Mouse (Mus musculus) heart, postnatal 14 days (tissue): ENCODE results near the gene Creb3. TPM values are rescaled to one million over a fixed set of nuclear protein-coding genes. Genes with fewer than 3 reads are reported as not detected.
"Not testable (repeated sequence)": the region's sequence is repeated elsewhere in the genome, so short reads cannot be mapped to it uniquely, and the experiment has no call there.

Source experiments
- DNase-seq, 2 experiments: peaks; one replicate each; pipeline ENCODE4 v3.0.0; 2021 to 2022
- intact Hi-C: fragments of 180-260 bp; cut with DNase I; formaldehyde crosslinking; loops from one replicate; pipeline ENCODE4 v1.15.1; 2025
- long read RNA-seq, 2 experiments: library from polyadenylated mRNA; stranded (forward); transcript quantifications; one replicate each; pipeline ENCODE4 v2.0.0; 2021
- total RNA-seq, 2 experiments: library from RNA; stranded (reverse); gene quantifications; 2 replicates each; pipeline ENCODE4 v1.2.3; 2021

Creb3 gene
- 10 to 100 TPM; 47.1 to 49.2 TPM for total RNA-seq
- long read RNA-seq, experiment 1, transcript Creb3-201 (9 exons, 1,884 nt): major isoform, 83 of 90 reads
- long read RNA-seq, experiment 1, partial matches to known transcripts: 1 of 90 reads
- long read RNA-seq, experiment 1, other reads (novel, unspliced or antisense): 6 of 90 reads
- long read RNA-seq, experiment 2, transcript Creb3-201 (9 exons, 1,884 nt): major isoform, 46 of 52 reads
- long read RNA-seq, experiment 2, partial matches to known transcripts: 0 of 52 reads
- long read RNA-seq, experiment 2, other reads (novel, unspliced or antisense): 5 of 52 reads

- DNase-seq: peak; percentile 92 to 94
- intact Hi-C loops: loop anchor here (1.0 kb wide), 1 partner anchor 16 kb away; the partner anchor contains the start of genes Gba2 and Rgp1
These were observed at the start of gene Creb3, which contains the start of gene Tln1 for GRCm38 (mm10) chr4:43561997-43562768. Gene Creb3 (plus strand): TSS chr4:43562332. Gene Tln1 (minus strand): TSS chr4:43562691.

GRCm38 (mm10) chr4:43512653-43513052, 49.5 kb upstream of the Creb3 start:
- no peak for DNase-seq
- intact Hi-C loops: no loop called here

- intact Hi-C loops: no loop called here
- DNase-seq: no peak
These were observed 48.8 kb upstream of the Creb3 start for GRCm38 (mm10) chr4:43513300-43513699.

DNA sequence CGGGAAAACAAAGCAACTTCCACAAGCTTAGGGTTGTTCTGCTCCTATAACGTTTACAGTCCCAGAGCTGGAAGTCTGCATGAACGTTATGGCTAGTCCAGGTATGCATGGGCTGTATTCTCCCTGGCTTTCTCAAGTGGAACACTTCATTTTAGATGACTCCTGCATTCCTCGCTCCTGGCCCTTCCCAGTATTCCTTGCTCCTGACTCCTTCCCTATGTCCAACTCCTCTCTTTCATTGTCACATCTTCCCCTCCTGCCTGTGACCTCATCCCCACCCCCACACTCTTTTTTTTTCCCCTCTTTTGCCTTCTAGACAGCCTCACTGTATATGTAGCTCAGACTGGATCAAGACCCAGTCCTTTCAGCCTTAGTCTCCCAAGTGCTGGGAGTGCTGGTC, 48.3 kb upstream of the Creb3 start:
- intact Hi-C loops: no loop called here
- DNase-seq: no peak

DNA sequence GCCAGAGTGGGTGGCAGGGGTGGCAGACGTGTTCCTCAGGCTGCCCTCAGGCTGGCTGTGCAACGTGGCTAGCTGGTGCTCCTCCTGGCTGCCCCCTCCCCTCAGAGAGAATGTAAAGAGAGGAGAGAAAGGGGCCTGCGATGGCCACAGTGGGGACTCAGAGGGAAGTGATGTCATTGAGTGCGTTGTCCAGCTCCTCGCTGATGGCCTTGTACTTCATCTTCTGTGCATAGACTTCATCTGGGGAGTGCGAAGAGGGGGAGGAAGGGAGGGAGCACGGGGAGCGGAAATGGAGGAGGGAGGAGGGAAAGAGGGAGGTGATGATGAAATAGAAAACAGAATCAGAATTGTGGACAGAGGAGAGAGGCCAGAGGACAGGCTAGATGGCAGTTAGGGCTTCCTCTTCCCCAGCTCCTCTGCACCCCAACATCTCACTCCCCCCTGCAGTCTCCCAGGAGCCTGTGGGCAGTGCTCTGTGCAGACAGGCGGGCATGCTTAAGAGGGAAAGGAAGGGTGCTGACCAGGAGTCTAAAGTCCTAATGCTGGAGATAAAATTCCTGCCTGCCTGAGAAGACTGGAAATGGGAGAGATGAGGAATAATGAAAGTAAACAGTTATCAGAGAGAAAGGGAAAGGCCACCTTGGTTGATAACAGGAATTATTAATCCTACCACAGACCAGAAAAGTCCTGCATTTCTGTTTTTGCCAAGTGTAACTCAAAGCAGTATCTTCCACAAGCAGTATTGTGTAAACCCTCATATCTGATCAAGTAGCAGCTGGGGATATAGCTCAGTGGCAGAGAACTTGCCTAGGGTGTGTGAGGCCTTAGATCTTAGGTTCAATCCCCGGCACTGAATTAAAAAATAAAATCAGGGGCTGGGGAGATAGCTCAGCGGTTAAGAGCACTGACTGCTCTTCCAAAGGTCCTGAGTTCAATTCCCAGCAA, 46.1 kb upstream of the Creb3 start:
- no peak for DNase-seq
- intact Hi-C loops: no loop called here

DNA sequence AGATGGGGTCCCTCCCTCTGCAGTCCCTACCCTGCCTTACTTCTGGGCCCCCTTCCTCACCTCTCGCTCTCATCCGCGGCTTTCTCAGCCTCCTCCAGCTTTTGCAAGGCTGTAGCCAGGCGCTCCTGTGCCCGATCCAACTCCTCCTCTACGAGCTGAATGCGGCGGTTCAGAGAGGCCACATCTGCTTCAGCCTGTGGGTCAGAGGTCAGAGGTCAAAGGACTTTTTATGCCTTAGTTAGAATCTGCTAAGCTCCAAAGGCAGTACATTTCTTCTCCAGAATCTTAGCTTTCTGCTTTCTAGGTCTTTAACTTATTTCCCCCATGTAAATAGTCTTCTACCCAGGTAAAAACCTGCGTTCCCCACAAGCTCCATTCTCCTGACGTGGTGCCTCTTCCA, 42.6 kb upstream of the Creb3 start:
- intact Hi-C loops: no loop called here
- no peak for DNase-seq

GRCm38 (mm10) chr4:43519956-43520355, 42.2 kb upstream of the Creb3 start:
- intact Hi-C loops: loop anchor here (2.0 to 5.0 kb wide), 2 partner anchors 21 to 37 kb away; partner anchors contain the start of gene Arhgef39
- DNase-seq: peak; percentile 89 to 96

- intact Hi-C loops: no loop called here
- DNase-seq: peak in 1 of 2 experiments; percentile 26
These were observed 34.3 kb upstream of the Creb3 start for GRCm38 (mm10) chr4:43527880-43528279.

GRCm38 (mm10) chr4:43528487-43528886, 33.6 kb upstream of the Creb3 start:
- no peak for DNase-seq
- intact Hi-C loops: no loop called here

- intact Hi-C loops: loop anchor here (5.0 kb wide), 4 partner anchors 33 to 137 kb away; partner anchors contain the start of genes Arhgef39, Fam221b, Tesk1 and Tmem8b
- peak in 1 of 2 experiments; percentile 34 for DNase-seq
These were observed 32.0 kb upstream of the Creb3 start for GRCm38 (mm10) chr4:43530081-43530501.

DNA sequence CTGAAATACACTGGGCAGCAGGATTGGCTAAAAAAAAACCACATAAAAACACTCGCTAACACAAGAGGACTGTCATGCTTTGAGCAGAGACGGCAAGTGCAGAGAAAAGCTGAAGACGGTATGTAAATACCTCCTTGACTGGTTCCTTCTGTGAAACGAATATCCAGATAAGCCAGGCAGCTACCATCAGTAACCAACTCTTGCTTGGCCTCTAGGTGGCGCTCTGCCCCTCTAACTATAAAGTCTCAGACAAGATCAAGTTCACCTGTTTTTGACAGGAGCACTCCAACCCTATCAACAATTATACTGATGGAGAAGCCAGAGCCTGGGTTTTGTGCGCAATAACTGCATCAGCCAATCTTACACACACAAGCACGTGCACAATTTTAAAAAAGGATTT, 31.6 kb upstream of the Creb3 start:
- peak; percentile 81 to 84 for DNase-seq
- intact Hi-C loops: loop anchor here (5.0 kb wide), 4 partner anchors 33 to 137 kb away; partner anchors contain the start of genes Arhgef39, Fam221b, Tesk1 and Tmem8b

- DNase-seq: no peak
These were observed 28.9 kb upstream of the Creb3 start for GRCm38 (mm10) chr4:43533270-43533669.

DNA sequence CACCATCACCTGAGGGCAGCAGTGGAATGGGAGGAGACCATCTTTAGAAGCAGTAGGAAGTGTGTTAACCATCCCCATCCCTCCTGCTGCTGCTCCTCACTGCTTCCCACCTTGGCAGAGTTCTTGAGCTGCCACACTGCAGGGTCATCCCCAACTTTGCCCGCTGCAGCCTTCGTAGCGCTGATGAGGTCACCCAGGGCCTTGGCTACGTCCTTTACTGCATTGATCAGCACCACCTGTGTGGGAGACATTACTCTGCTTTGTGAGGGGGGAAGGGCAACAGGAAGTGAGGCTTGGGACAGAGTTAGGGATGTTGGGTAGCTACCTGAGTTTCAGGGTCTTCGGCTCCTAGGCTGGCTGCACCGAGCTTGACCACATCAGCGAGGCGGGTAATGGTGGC, 26.5 kb upstream of the Creb3 start:
- intact Hi-C loops: loop anchor here (2.0 kb wide), 1 partner anchor 17 kb away; no protein-coding TSS in a partner anchor
- DNase-seq: no peak

More at GRCm38 (mm10) chr4:43533270-43533669, 28.9 kb upstream of the Creb3 start:
- intact Hi-C loops: loop anchor here (5.0 kb wide), 4 partner anchors 36 to 134 kb away; partner anchors contain the start of genes Arhgef39, Fam221b, Tesk1 and Tmem8b

GRCm38 (mm10) chr4:43536031-43536430, 26.1 kb upstream of the Creb3 start:
- intact Hi-C loops: no loop called here
- DNase-seq: no peak

- DNase-seq: no peak
- intact Hi-C loops: no loop called here
These were observed 20.1 kb upstream of the Creb3 start for GRCm38 (mm10) chr4:43542044-43542443.

- intact Hi-C loops: no loop called here
- DNase-seq: no peak
These were observed 15.6 kb upstream of the Creb3 start for GRCm38 (mm10) chr4:43546375-43547047.

DNA sequence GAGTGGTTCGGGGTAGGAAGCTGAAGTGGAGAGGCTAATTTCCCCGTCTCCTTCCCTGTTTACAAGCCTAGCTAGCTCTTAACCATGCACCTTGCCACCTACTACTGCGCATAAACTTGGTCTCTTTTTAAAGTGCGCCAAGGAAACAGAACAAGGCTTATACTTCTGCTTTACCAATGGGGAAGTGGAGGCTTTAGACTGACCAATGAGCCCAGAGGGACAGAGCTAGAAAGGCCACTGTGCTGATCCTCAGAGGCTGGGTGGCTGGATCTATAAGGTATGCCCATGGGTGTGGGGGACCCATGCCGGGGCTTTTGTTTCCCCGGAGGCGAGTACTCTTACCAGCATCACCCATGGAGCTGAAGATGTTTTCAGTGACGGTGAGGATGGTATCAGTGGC, 15.0 kb upstream of the Creb3 start:
- intact Hi-C loops: no loop called here
- no peak for DNase-seq

DNA sequence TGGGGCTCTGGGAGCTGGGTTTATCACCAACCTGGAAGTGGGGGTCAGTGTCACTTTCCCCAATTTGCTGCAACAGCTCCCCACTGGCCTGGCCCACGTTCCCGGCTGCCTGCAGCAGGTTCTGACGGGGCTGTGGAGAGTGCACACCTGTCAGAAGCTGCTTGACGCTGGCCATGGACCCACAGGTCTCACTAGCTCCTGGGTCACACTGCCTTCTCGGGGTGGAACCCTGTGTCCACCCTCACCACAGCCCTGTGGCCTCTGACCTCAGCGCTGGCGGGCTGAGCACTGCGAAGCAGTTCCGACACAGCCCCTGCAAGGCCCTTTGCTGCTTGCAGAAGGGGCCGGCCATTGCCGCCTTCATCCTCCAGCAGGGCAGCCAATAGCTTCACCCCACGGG, 13.1 kb upstream of the Creb3 start:
- no peak for DNase-seq
- intact Hi-C loops: no loop called here

GRCm38 (mm10) chr4:43551854-43552253, 10.3 kb upstream of the Creb3 start:
- DNase-seq: not testable (repeated sequence)
- intact Hi-C loops: loop anchor here (2.0 kb wide), 1 partner anchor 17 kb away; no protein-coding TSS in a partner anchor
